Mouse (Mus musculus): ENCODE measurements around the gene Il1rapl1.

DNA sequence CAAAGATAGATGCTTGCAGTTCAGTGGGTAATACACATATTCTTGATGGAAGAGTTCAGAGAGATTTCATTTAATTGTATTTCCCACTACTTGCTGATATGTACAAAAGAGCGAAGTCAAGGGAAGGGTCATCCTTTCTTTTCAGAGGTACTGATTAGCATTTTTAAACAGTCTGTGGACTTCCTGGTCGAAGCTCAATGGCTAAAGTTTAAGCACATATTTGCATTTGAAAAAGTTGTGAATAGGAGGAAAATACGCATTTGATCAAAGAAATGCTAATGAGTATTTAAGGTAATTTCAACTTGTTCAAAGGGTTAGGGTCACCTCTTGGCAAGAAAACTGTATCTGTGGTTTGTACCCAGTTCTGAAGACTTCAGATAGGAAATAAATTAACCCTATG lies 1386.6 kb downstream of the Il1rapl1 start:
- no peak for TF ChIP-seq TAL1 (IDR thresholded peaks at IDR 0.05; ENCODE audit: low read length)
- no peak for TF ChIP-seq GATA1 (IDR thresholded peaks at IDR 0.05; ENCODE audit: low read length)

Measured in erythroblast, embryonic 14.5 days (primary cell).